Mouse (Mus musculus): ENCODE data around the gene Gid8. TPM values are rescaled to one million over a fixed set of nuclear protein-coding genes. Genes with fewer than 3 reads are reported as not detected.

Gene Gid8
- 59.9 and 66.0 TPM in 2 replicates for polyA plus RNA-seq (2014; fragmentation: Nextera tagmentation; extraction: Ambion mirVana)

DNA sequence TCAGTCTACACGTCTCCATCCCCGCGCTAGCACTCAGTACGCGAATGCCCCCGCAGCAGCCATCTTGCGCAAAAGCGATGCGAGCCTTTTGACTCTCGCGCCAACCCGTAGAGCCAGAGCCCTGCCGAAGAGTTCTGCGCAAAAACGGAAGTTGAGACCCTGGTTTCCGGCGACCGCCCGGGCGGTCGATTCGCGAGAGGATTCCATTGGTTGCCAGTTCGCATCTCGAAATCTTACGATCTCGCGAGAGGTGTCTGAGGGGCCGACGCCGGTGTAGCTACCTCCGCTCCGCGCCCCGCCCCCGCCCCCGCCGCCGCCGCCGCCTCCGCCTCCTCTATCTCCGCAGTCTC lies at the start of gene Gid8, which contains the start of gene Dido1:
Gid8 (plus strand) TSS at position 195 of the 350 bp plus-strand sequence.
Dido1 (minus strand) TSS at position 77 of the 350 bp plus-strand sequence.
- no peaks in the 10 kb centered on the region for H3K9me3 ChIP-seq (ENCODE audit: control insufficient read depth, low read length)
- no peaks in the 10 kb centered on the region for H3K27me3 ChIP-seq (ENCODE audit: control insufficient read depth, insufficient read depth, low read length)
- no peaks in the 10 kb centered on the region for H3K36me3 ChIP-seq (ENCODE audit: control insufficient read depth, insufficient read depth, low read length)
- under 1% methylated on average over 41 of the region's 43 CpGs for WGBS
- peaks cover 8% of the 10 kb centered on the region for H3K4me1 ChIP-seq (ENCODE audit: control insufficient read depth, insufficient read depth, low read length)
- ATAC-seq (ENCODE audit: insufficient read depth, low FRiP score, low TSS enrichment) (peak; percentile 93), DNase-seq (ENCODE audit: low spot score) (peak; percentile 96)
- H3K27ac ChIP-seq (ENCODE audit: low read depth, low read length), result peak within 1 kb of the TSS; percentile 63
- peak within 1 kb of the TSS; percentile 100 for H3K4me3 ChIP-seq (ENCODE audit: low read depth, low read length)
- peak within 1 kb of the TSS; percentile 76 for H3K4me2 ChIP-seq (ENCODE audit: low read depth)
- H3K9ac ChIP-seq (ENCODE audit: low read length), result peak within 1 kb of the TSS; percentile 98

DNA sequence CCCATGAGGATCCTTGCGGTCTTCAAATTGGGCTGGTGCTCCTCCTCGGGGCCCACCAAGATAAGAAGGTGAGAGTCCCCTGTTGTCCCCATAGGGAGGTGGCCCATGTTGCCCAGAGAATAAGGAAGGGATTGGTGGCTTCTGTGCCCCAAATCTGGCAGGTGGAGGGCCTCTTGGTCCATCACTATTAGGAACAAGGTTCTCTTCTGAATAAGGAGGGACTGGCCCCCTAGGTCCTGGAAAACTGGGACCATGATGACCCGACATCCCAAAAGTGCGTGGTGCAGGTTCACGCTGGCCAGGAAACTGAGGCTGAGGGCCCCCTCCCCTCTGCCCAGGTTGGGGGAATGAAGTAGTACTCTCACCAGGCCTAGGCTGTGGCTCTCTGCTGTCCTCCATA lies 49.4 kb upstream of the Gid8 start:
- peaks cover 15% of the 10 kb centered on the region for H3K36me3 ChIP-seq (ENCODE audit: control insufficient read depth, insufficient read depth, low read length)
- no peaks in the 10 kb centered on the region for H3K9me3 ChIP-seq (ENCODE audit: control insufficient read depth, low read length)
- H3K4me3 ChIP-seq (ENCODE audit: low read depth, low read length), result no peak overlapping the region
- no peak overlapping the region for H3K27ac ChIP-seq (ENCODE audit: low read depth, low read length)
- WGBS, result 98% methylated on average over 5 of the region's 5 CpGs
- DNase-seq (ENCODE audit: low spot score), result no peak
- no peaks in the 10 kb centered on the region for H3K27me3 ChIP-seq (ENCODE audit: control insufficient read depth, insufficient read depth, low read length)
- H3K4me1 ChIP-seq (ENCODE audit: control insufficient read depth, insufficient read depth, low read length), result no peaks in the 10 kb centered on the region
- no peak overlapping the region for H3K4me2 ChIP-seq (ENCODE audit: low read depth)
- H3K9ac ChIP-seq (ENCODE audit: low read length), result no peak overlapping the region
- ATAC-seq (ENCODE audit: insufficient read depth, low FRiP score, low TSS enrichment), result no peak

GRCm38 (mm10) chr2:180662008-180662407 lies 47.9 kb upstream of the Gid8 start:
- H3K4me3 ChIP-seq (ENCODE audit: low read depth, low read length), result no peak overlapping the region
- DNase-seq (ENCODE audit: low spot score) (no peak), ATAC-seq (ENCODE audit: insufficient read depth, low FRiP score, low TSS enrichment) (no peak)
- 87% methylated on average over 4 of the region's 4 CpGs for WGBS
- no peak overlapping the region for H3K4me2 ChIP-seq (ENCODE audit: low read depth)
- no peaks in the 10 kb centered on the region for H3K9me3 ChIP-seq (ENCODE audit: control insufficient read depth, low read length)
- no peaks in the 10 kb centered on the region for H3K27me3 ChIP-seq (ENCODE audit: control insufficient read depth, insufficient read depth, low read length)
- no peak overlapping the region for H3K9ac ChIP-seq (ENCODE audit: low read length)
- peaks cover 16% of the 10 kb centered on the region for H3K36me3 ChIP-seq (ENCODE audit: control insufficient read depth, insufficient read depth, low read length)
- H3K4me1 ChIP-seq (ENCODE audit: control insufficient read depth, insufficient read depth, low read length), result no peaks in the 10 kb centered on the region
- H3K27ac ChIP-seq (ENCODE audit: low read depth, low read length), result no peak overlapping the region

GRCm38 (mm10) chr2:180676706-180677105 lies 33.2 kb upstream of the Gid8 start:
- ATAC-seq (ENCODE audit: insufficient read depth, low FRiP score, low TSS enrichment), result no peak

DNA sequence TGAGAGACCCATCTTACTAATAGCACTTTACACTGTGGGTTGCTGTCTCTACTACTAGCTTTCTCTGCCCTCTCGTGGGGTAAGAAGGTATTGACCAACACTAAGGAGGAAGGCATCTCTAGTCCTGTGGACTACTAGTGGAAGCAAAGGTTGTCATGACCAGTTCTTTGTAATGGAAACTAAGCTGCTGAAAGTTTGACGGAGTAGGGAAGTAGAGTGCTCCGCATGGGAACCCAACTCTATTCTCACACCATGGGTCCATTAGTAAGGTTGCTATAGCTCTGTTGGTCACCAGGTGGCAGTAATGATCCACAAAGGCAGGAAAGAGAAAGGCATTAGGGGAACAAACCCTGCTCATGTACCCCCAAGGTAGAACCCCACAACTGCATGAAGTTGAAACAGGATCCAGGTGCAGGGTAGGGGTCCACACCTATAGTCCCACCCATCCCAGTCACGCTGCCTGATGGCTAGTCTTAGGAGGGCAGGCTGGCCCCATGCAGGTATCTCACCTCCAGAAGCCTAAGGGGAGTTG lies 31.2 kb upstream of the Gid8 start:
- Histone ChIP-seq H3K9ac (ENCODE audit: low read length) (no peak overlapping the region), H3K9me3 (ENCODE audit: control insufficient read depth, low read length) (no peaks in the 10 kb centered on the region), H3K36me3 (ENCODE audit: control insufficient read depth, insufficient read depth, low read length) (peaks cover 15% of the 10 kb centered on the region), H3K27me3 (ENCODE audit: control insufficient read depth, insufficient read depth, low read length) (no peaks in the 10 kb centered on the region), H3K4me3 (ENCODE audit: low read depth, low read length) (no peak overlapping the region), H3K4me2 (ENCODE audit: low read depth) (no peak overlapping the region), H3K27ac (ENCODE audit: low read depth, low read length) (no peak overlapping the region), H3K4me1 (ENCODE audit: control insufficient read depth, insufficient read depth, low read length) (no peaks in the 10 kb centered on the region)
- 30% methylated on average over 4 of the region's 4 CpGs for WGBS
- DNase-seq (ENCODE audit: low spot score) (peak; percentile 60), ATAC-seq (ENCODE audit: insufficient read depth, low FRiP score, low TSS enrichment) (peak; percentile 63; the same call in 1 of the 2 replicates)

More at GRCm38 (mm10) chr2:180676706-180677105, 33.2 kb upstream of the Gid8 start:
- Histone ChIP-seq H3K4me3 (ENCODE audit: low read depth, low read length) (no peak overlapping the region), H3K4me2 (ENCODE audit: low read depth) (no peak overlapping the region), H3K27me3 (ENCODE audit: control insufficient read depth, insufficient read depth, low read length) (no peaks in the 10 kb centered on the region), H3K4me1 (ENCODE audit: control insufficient read depth, insufficient read depth, low read length) (no peaks in the 10 kb centered on the region), H3K9me3 (ENCODE audit: control insufficient read depth, low read length) (no peaks in the 10 kb centered on the region), H3K9ac (ENCODE audit: low read length) (no peak overlapping the region), H3K36me3 (ENCODE audit: control insufficient read depth, insufficient read depth, low read length) (peaks cover 7% of the 10 kb centered on the region), H3K27ac (ENCODE audit: low read depth, low read length) (no peak overlapping the region)
- 99% methylated on average over 2 of the region's 2 CpGs for WGBS
- no peak for DNase-seq (ENCODE audit: low spot score)

GRCm38 (mm10) chr2:180681225-180681624 lies 28.7 kb upstream of the Gid8 start:
- no peaks in the 10 kb centered on the region for H3K4me1 ChIP-seq (ENCODE audit: control insufficient read depth, insufficient read depth, low read length)
- DNase-seq (ENCODE audit: low spot score) (no peak), ATAC-seq (ENCODE audit: insufficient read depth, low FRiP score, low TSS enrichment) (no peak)
- H3K9ac ChIP-seq (ENCODE audit: low read length), result no peak overlapping the region
- no peak overlapping the region for H3K4me2 ChIP-seq (ENCODE audit: low read depth)
- H3K36me3 ChIP-seq (ENCODE audit: control insufficient read depth, insufficient read depth, low read length), result peaks cover 15% of the 10 kb centered on the region
- H3K4me3 ChIP-seq (ENCODE audit: low read depth, low read length), result no peak overlapping the region
- 54% methylated on average over 2 of the region's 2 CpGs for WGBS
- no peaks in the 10 kb centered on the region for H3K27me3 ChIP-seq (ENCODE audit: control insufficient read depth, insufficient read depth, low read length)
- no peaks in the 10 kb centered on the region for H3K9me3 ChIP-seq (ENCODE audit: control insufficient read depth, low read length)
- H3K27ac ChIP-seq (ENCODE audit: low read depth, low read length), result no peak overlapping the region

DNA sequence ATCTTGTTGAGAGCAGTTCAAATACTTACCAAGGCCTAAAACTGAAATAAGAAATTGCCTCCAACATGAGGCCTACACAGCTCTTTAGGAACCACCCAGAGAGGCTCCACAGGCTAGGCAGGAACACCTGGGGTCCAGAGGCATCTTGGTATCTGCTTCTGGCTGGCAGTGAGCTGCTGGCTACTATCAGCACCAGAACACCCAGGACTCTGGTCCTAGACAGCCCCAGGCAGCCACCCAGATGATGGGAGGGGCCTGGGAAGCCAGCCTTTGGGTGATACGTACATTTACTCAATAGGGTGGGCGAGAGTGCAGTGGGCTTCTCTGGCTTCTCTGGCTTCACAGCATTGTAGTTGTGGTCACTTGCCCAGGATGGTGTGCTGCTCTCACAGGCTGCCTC lies 26.4 kb upstream of the Gid8 start:
- no peak overlapping the region for H3K27ac ChIP-seq (ENCODE audit: low read depth, low read length)
- 81% methylated on average over 2 of the region's 2 CpGs for WGBS
- H3K27me3 ChIP-seq (ENCODE audit: control insufficient read depth, insufficient read depth, low read length), result no peaks in the 10 kb centered on the region
- no peaks in the 10 kb centered on the region for H3K4me1 ChIP-seq (ENCODE audit: control insufficient read depth, insufficient read depth, low read length)
- H3K9me3 ChIP-seq (ENCODE audit: control insufficient read depth, low read length), result no peaks in the 10 kb centered on the region
- ATAC-seq (ENCODE audit: insufficient read depth, low FRiP score, low TSS enrichment), result no peak
- H3K36me3 ChIP-seq (ENCODE audit: control insufficient read depth, insufficient read depth, low read length), result peaks cover 19% of the 10 kb centered on the region
- no peak overlapping the region for H3K4me2 ChIP-seq (ENCODE audit: low read depth)
- H3K4me3 ChIP-seq (ENCODE audit: low read depth, low read length), result no peak overlapping the region
- no peak for DNase-seq (ENCODE audit: low spot score)
- H3K9ac ChIP-seq (ENCODE audit: low read length), result no peak overlapping the region

DNA sequence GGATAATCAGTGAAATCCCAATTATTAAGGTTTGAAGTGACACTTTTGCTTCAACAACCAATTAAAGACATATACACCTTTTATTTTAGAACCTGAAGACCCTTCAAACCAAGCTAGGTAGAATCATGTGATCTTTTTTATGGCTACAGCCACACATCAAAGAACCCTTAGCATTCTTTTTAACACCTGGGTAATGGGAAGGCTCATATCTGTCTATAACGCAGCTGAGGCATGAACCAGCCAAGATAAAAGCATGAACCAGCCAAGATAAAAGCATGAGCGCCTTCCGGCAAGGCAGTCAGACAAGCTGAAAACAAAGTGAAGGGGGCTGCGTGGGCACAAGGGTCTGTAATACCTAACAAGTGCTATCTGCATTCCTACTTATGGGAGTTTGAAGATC lies 25.9 kb upstream of the Gid8 start:
- Histone ChIP-seq H3K4me2 (ENCODE audit: low read depth) (no peak overlapping the region), H3K9me3 (ENCODE audit: control insufficient read depth, low read length) (no peaks in the 10 kb centered on the region), H3K4me3 (ENCODE audit: low read depth, low read length) (no peak overlapping the region), H3K27me3 (ENCODE audit: control insufficient read depth, insufficient read depth, low read length) (no peaks in the 10 kb centered on the region), H3K9ac (ENCODE audit: low read length) (no peak overlapping the region), H3K36me3 (ENCODE audit: control insufficient read depth, insufficient read depth, low read length) (peaks cover 22% of the 10 kb centered on the region), H3K4me1 (ENCODE audit: control insufficient read depth, insufficient read depth, low read length) (no peaks in the 10 kb centered on the region), H3K27ac (ENCODE audit: low read depth, low read length) (no peak overlapping the region)
- 95% methylated on average over 4 of the region's 4 CpGs for WGBS
- ATAC-seq (ENCODE audit: insufficient read depth, low FRiP score, low TSS enrichment), result no peak
- DNase-seq (ENCODE audit: low spot score), result no peak

DNA sequence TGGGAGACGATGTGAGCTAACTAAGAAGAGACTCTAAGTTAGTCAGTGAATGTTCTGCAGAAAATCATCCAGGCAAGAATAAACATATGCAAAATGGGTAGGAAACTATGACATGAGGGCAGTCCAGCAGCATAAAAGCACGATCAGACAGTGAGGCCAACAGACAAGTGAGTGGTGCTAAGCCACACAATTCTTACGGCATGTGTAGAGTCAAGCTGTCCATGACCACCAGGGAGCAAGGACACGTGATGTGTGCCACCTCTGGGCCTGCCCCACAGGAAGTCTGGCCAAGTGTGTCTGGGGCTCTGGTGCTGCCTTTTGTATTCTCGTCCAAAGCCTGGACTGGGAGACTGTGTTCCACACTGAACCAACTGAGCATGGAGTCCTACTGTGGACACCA lies 20.1 kb upstream of the Gid8 start:
- no peak overlapping the region for H3K4me3 ChIP-seq (ENCODE audit: low read depth, low read length)
- WGBS, result 91% methylated on average over 5 of the region's 5 CpGs
- H3K9me3 ChIP-seq (ENCODE audit: control insufficient read depth, low read length), result no peaks in the 10 kb centered on the region
- H3K27ac ChIP-seq (ENCODE audit: low read depth, low read length), result no peak overlapping the region
- H3K36me3 ChIP-seq (ENCODE audit: control insufficient read depth, insufficient read depth, low read length), result peaks cover 13% of the 10 kb centered on the region
- no peak overlapping the region for H3K4me2 ChIP-seq (ENCODE audit: low read depth)
- H3K27me3 ChIP-seq (ENCODE audit: control insufficient read depth, insufficient read depth, low read length), result no peaks in the 10 kb centered on the region
- ATAC-seq (ENCODE audit: insufficient read depth, low FRiP score, low TSS enrichment), result no peak
- H3K9ac ChIP-seq (ENCODE audit: low read length), result no peak overlapping the region
- no peak for DNase-seq (ENCODE audit: low spot score)
- peaks cover 8% of the 10 kb centered on the region; the same call in 1 of the 2 replicates for H3K4me1 ChIP-seq (ENCODE audit: control insufficient read depth, insufficient read depth, low read length)

All from neural tube, embryonic 11.5 days (tissue).